Mouse (Mus musculus): ENCODE data around the gene Usp53. TPM values are rescaled to one million over a fixed set of nuclear protein-coding genes. Genes with fewer than 3 reads are reported as not detected.

Usp53 gene
- total and polyA plus RNA-seq, 3 experiments: 0.25 to 13.6 (median 9.6) TPM

DNA sequence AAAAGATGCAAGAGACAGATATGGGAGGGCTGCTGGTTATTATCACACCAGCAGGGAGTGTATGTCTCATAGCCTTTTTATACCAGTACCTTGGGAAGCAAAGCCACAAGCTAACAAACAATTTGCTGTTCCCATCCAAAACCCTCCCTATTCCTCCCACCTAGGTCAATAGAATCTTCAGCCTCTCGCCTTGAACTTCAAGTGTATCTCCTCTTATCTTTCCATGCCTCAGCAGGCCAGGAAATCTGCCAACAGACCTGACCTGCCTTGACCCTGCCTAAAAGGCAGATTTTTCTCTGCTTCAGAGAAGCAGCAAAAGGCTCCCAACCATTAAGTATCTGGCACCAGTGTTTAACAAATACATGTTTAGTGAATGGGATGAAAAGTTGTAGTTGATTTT is 2.1 kb upstream of the Usp53 start:
- no peak overlapping the region for H3K4me3 ChIP-seq (ENCODE audit: low read depth, low read length)
- no peaks in the 10 kb centered on the region for H3K9me3 ChIP-seq (replicated peaks)
- peaks cover 23% of the 10 kb centered on the region for H3K27me3 ChIP-seq (ENCODE audit: insufficient read depth, low read length)
- no peaks in the 10 kb centered on the region for H3K36me3 ChIP-seq (replicated peaks)
- DNase-seq (ENCODE audit: low spot score) (no peak), ATAC-seq (ENCODE audit: extremely low read depth, insufficient number of reproducible peaks, low FRiP score, poor library complexity, severe bottlenecking) (no peak)
- TF ChIP-seq GATA1 (IDR thresholded peaks at IDR 0.05; ENCODE audit: borderline replicate concordance, low read length): no peak
- TF ChIP-seq TAL1 (conservative IDR thresholded peaks at IDR 0.05; ENCODE audit: low read depth, low read length): no peak
- no peak for TF ChIP-seq CTCF (IDR thresholded peaks at IDR 0.05; ENCODE audit: low read depth, low read length)
- peaks cover 13% of the 10 kb centered on the region for H3K4me1 ChIP-seq (ENCODE audit: insufficient read depth, low read depth, low read length)

DNA sequence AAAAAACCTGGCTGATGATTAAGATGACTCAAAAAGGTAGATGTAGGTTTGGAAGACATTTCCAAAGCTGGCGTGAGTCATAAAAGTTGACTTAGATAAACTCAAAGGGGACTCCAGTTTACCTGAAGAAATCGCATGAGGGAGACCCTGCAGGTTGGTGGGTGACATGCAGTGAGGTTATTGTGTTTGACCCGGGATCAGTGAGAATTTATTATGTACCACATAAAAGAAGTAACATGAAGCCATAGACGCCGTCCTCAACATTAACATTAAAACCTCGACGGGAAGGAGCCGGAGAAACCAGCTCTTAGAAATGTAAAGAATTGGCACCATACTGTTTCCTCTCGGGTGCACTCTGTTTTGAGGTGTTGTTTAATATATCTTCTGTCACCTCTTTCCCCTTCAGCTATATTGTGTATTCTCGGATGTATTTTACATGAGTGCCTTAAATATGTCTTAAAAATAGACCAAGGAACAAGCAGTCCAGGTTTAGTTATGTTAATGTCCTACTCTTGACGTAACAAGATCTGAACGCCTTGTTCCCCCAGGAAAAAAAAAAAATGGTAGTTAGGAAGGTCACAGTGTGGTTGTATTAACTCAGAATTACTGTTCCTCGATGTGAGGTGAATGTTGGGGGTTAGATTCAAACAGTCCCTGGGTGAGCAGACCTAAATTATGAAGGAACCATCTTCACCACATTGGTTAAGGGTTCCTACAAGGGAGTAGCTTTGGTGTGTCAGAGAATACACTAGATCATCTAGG is 1.1 kb upstream of the Usp53 start:
- no peak for ATAC-seq (ENCODE audit: extremely low read depth, insufficient number of reproducible peaks, low FRiP score, poor library complexity, severe bottlenecking)
- no peak for DNase-seq (ENCODE audit: low spot score)
- no peaks in the 10 kb centered on the region for H3K9me3 ChIP-seq (replicated peaks)
- peaks cover 13% of the 10 kb centered on the region for H3K4me1 ChIP-seq (ENCODE audit: insufficient read depth, low read depth, low read length)
- no peaks in the 10 kb centered on the region for H3K36me3 ChIP-seq (replicated peaks)
- peaks cover 16% of the 10 kb centered on the region for H3K27me3 ChIP-seq (ENCODE audit: insufficient read depth, low read length)
- H3K4me3 ChIP-seq (ENCODE audit: low read depth, low read length): peak overlapping the region; percentile 93
- TF ChIP-seq POLR2AphosphoS5 (IDR thresholded peaks at IDR 0.05; ENCODE audit: insufficient replicate concordance, low read depth, low read length) (no peak), CTCF (IDR thresholded peaks at IDR 0.05; ENCODE audit: low read depth, low read length) (no peak), GATA2 (IDR thresholded peaks at IDR 0.05; ENCODE audit: borderline replicate concordance, low read depth, low read length) (no peak), TAL1 (conservative IDR thresholded peaks at IDR 0.05; ENCODE audit: low read depth, low read length) (no peak), GATA1 (IDR thresholded peaks at IDR 0.05; ENCODE audit: borderline replicate concordance, low read length) (no peak)

GRCm38 (mm10) chr3:122983849-122984248 is 461 bp downstream of the Usp53 start:
- peak overlapping the region; percentile 93 for H3K4me3 ChIP-seq (ENCODE audit: low read depth, low read length)
- no peaks in the 10 kb centered on the region for H3K9me3 ChIP-seq (replicated peaks)
- ATAC-seq (ENCODE audit: extremely low read depth, insufficient number of reproducible peaks, low FRiP score, poor library complexity, severe bottlenecking) (peak; percentile 55), DNase-seq (ENCODE audit: low spot score) (no peak)
- H3K27me3 ChIP-seq (ENCODE audit: insufficient read depth, low read length): peaks cover 14% of the 10 kb centered on the region
- peaks cover 8% of the 10 kb centered on the region for H3K36me3 ChIP-seq (replicated peaks)
- H3K4me1 ChIP-seq (ENCODE audit: insufficient read depth, low read depth, low read length): peaks cover 13% of the 10 kb centered on the region
- no peak for TF ChIP-seq TAL1 (conservative IDR thresholded peaks at IDR 0.05; ENCODE audit: low read depth, low read length)
- TF ChIP-seq CTCF (IDR thresholded peaks at IDR 0.05; ENCODE audit: low read depth, low read length): no peak
- TF ChIP-seq GATA1 (IDR thresholded peaks at IDR 0.05; ENCODE audit: borderline replicate concordance, low read length): no peak
- no peak for TF ChIP-seq GATA2 (IDR thresholded peaks at IDR 0.05; ENCODE audit: borderline replicate concordance, low read depth, low read length)
- no peak for TF ChIP-seq POLR2AphosphoS5 (IDR thresholded peaks at IDR 0.05; ENCODE audit: insufficient replicate concordance, low read depth, low read length)

DNA sequence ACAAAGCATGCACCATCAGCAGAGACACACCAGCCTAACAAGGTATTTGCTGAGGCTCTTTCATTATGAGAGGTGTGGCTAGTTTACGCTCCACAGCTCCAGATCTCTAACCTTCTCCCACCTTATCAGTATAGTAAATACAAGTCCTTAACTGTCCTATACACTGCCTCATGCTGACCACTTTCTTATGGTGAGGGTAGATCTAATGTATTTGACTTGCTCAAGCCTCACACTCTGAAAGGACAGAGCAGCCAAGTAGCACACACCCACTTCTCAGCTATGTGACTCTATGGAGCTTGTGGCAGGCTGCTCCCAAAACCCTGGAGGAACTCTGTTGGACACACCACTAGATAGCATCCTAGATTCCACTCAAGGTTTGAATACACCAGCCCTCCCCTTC is 8.3 kb downstream of the Usp53 start:
- peaks cover 5% of the 10 kb centered on the region for H3K4me1 ChIP-seq (ENCODE audit: insufficient read depth, low read depth, low read length)
- H3K4me3 ChIP-seq (ENCODE audit: low read depth, low read length): no peak overlapping the region
- TF ChIP-seq POLR2AphosphoS5 (IDR thresholded peaks at IDR 0.05; ENCODE audit: insufficient replicate concordance, low read depth, low read length) (no peak), TAL1 (conservative IDR thresholded peaks at IDR 0.05; ENCODE audit: low read depth, low read length) (no peak), GATA1 (IDR thresholded peaks at IDR 0.05; ENCODE audit: borderline replicate concordance, low read length) (no peak), CTCF (IDR thresholded peaks at IDR 0.05; ENCODE audit: low read depth, low read length) (no peak), GATA2 (IDR thresholded peaks at IDR 0.05; ENCODE audit: borderline replicate concordance, low read depth, low read length) (no peak)
- H3K36me3 ChIP-seq (replicated peaks): peaks cover 26% of the 10 kb centered on the region
- no peaks in the 10 kb centered on the region for H3K9me3 ChIP-seq (replicated peaks)
- no peaks in the 10 kb centered on the region for H3K27me3 ChIP-seq (ENCODE audit: insufficient read depth, low read length)
- ATAC-seq (ENCODE audit: extremely low read depth, insufficient number of reproducible peaks, low FRiP score, poor library complexity, severe bottlenecking): no peak
- DNase-seq (ENCODE audit: low spot score): no peak

DNA sequence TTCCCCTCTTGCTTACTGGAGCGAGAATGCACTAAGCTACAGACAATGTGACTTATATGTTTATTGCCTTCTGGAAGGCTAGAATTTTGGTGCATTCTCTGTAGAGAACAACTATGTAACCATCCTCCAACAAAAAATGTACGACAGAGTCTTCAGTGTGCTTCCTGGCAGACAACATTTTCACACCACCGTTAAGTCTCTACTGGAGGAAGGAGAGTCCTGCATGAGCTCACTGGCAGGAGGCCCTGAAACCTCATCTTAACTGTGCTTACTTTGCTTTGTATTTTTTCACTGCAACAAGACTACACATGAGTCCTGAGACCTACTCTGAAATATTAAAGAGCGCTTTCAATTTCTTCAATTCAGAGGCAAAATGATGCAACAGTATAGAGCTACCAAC is 8.9 kb downstream of the Usp53 start:
- Histone ChIP-seq H3K4me1 (ENCODE audit: insufficient read depth, low read depth, low read length) (peaks cover 5% of the 10 kb centered on the region), H3K27me3 (ENCODE audit: insufficient read depth, low read length) (no peaks in the 10 kb centered on the region), H3K4me3 (ENCODE audit: low read depth, low read length) (no peak overlapping the region), H3K9me3 (replicated peaks) (no peaks in the 10 kb centered on the region), H3K36me3 (replicated peaks) (peaks cover 26% of the 10 kb centered on the region)
- ATAC-seq (ENCODE audit: extremely low read depth, insufficient number of reproducible peaks, low FRiP score, poor library complexity, severe bottlenecking): no peak
- TF ChIP-seq GATA1 (IDR thresholded peaks at IDR 0.05; ENCODE audit: borderline replicate concordance, low read length): no peak
- no peak for TF ChIP-seq GATA2 (IDR thresholded peaks at IDR 0.05; ENCODE audit: borderline replicate concordance, low read depth, low read length)
- TF ChIP-seq CTCF (IDR thresholded peaks at IDR 0.05; ENCODE audit: low read depth, low read length): no peak
- TF ChIP-seq POLR2AphosphoS5 (IDR thresholded peaks at IDR 0.05; ENCODE audit: insufficient replicate concordance, low read depth, low read length): no peak
- no peak for TF ChIP-seq TAL1 (conservative IDR thresholded peaks at IDR 0.05; ENCODE audit: low read depth, low read length)
- no peak for DNase-seq (ENCODE audit: low spot score)

GRCm38 (mm10) chr3:122974833-122975232 is 9.5 kb downstream of the Usp53 start:
- no peaks in the 10 kb centered on the region for H3K9me3 ChIP-seq (replicated peaks)
- ATAC-seq (ENCODE audit: extremely low read depth, insufficient number of reproducible peaks, low FRiP score, poor library complexity, severe bottlenecking) (no peak), DNase-seq (ENCODE audit: low spot score) (no peak)
- peaks cover 5% of the 10 kb centered on the region for H3K4me1 ChIP-seq (ENCODE audit: insufficient read depth, low read depth, low read length)
- peaks cover 25% of the 10 kb centered on the region for H3K36me3 ChIP-seq (replicated peaks)
- no peak overlapping the region for H3K4me3 ChIP-seq (ENCODE audit: low read depth, low read length)
- no peaks in the 10 kb centered on the region for H3K27me3 ChIP-seq (ENCODE audit: insufficient read depth, low read length)
- TF ChIP-seq GATA1 (IDR thresholded peaks at IDR 0.05; ENCODE audit: borderline replicate concordance, low read length): no peak
- TF ChIP-seq TAL1 (conservative IDR thresholded peaks at IDR 0.05; ENCODE audit: low read depth, low read length): no peak
- no peak for TF ChIP-seq GATA2 (IDR thresholded peaks at IDR 0.05; ENCODE audit: borderline replicate concordance, low read depth, low read length)
- no peak for TF ChIP-seq POLR2AphosphoS5 (IDR thresholded peaks at IDR 0.05; ENCODE audit: insufficient replicate concordance, low read depth, low read length)
- TF ChIP-seq CTCF (IDR thresholded peaks at IDR 0.05; ENCODE audit: low read depth, low read length): no peak

All from G1E (cell line).